Mouse (Mus musculus): ENCODE measurements around the gene Rmnd5b.

DNA sequence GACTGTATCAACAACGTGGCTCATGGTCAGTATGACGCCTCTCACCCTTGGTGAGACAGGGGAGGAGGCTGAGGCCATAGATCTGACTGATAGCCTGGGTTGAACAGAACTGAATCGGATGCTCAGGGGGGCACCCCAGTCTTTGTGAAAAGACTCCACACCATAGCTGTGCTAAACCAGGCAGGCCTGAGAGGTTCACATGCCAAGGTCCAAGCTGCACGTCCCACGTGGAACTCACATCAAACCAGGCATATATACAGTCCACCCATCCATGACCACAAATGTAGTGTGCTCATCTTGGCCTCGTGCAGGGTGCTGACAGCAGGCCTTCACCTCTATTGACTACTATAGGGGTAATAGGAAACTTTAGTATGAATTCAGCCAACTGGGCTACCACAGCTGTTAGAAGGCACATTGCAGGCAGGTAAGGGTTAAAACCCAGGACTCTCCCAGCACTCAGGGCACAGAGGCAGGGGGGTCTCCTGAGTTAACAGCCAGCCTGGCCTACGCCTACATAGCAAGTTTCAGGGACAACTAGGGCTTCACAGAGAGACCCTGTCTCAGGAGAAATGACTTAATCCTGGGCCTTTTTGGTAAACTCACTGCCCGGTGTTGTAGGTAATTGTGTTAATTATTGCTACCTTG lies 50.0 kb downstream of the Rmnd5b start:
- TF ChIP-seq CTCF (IDR thresholded peaks at IDR 0.05; ENCODE audit: low read depth) = no peak
- no peak for TF ChIP-seq EP300 (IDR thresholded peaks at IDR 0.05; ENCODE audit: low read depth)
